Mouse (Mus musculus): ENCODE results near the gene Serpinb2. TPM values are rescaled to one million over a fixed set of nuclear protein-coding genes. Genes with fewer than 3 reads are reported as not detected.
A peak's percentile ranks its signal among the peaks of the same experiment; 100 is the strongest.

The Serpinb2 gene
- polyA plus RNA-seq (2012; ENCODE audit: insufficient read depth, insufficient read length, missing spikeins): 1.2 and 1.8 TPM in 2 replicates

GRCm38 (mm10) chr1:107511252-107511651 is at the start of gene Serpinb2:
Gene Serpinb2 (plus strand): TSS chr1:107511423.
- Histone ChIP-seq H3K4me1 (ENCODE audit: control insufficient read depth, insufficient read depth, low read length) (peaks cover 24% of the 10 kb centered on the region), H3K27ac (ENCODE audit: insufficient read depth, low read depth, low read length) (no peak within 1 kb of the TSS), H3K4me3 (ENCODE audit: insufficient read depth, low read length) (no peak within 1 kb of the TSS)
- TF ChIP-seq POLR2A (IDR thresholded peaks at IDR 0.05; ENCODE audit: borderline replicate concordance, low read depth, low read length) (no peak), CTCF (IDR thresholded peaks at IDR 0.05; ENCODE audit: low read depth, low read length) (no peak)

- H3K27ac ChIP-seq (ENCODE audit: insufficient read depth, low read depth, low read length): no peak overlapping the region
- TF ChIP-seq CTCF (IDR thresholded peaks at IDR 0.05; ENCODE audit: low read depth, low read length) (no peak), POLR2A (IDR thresholded peaks at IDR 0.05; ENCODE audit: borderline replicate concordance, low read depth, low read length) (no peak)
- H3K4me1 ChIP-seq (ENCODE audit: control insufficient read depth, insufficient read depth, low read length): no peaks in the 10 kb centered on the region
Measured at GRCm38 (mm10) chr1:107479909-107480308, 31.3 kb upstream of the Serpinb2 start.

DNA sequence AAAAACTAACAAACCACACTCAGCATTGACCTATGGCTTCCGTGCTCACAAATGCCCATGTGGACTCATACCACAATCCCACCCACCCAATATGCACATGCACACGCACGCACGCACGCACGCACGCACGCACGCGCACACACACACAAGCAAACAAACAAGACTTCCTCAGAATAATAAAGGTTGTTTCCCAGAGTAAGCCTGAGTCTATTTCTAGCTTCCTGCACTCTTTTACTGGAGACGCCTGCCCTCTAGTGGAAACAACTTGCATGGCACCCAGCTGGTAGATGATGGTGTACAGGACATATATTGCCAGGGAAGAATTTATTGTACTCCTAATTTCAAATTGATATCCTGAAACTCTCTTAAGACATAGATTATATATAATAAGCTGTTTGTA is 29.8 kb upstream of the Serpinb2 start:
- H3K4me1 ChIP-seq (ENCODE audit: control insufficient read depth, insufficient read depth, low read length): no peaks in the 10 kb centered on the region
- no peak overlapping the region for H3K27ac ChIP-seq (ENCODE audit: insufficient read depth, low read depth, low read length)
- TF ChIP-seq POLR2A (IDR thresholded peaks at IDR 0.05; ENCODE audit: borderline replicate concordance, low read depth, low read length) (no peak), CTCF (IDR thresholded peaks at IDR 0.05; ENCODE audit: low read depth, low read length) (no peak)
- peak overlapping the region; percentile 34; the same call in 1 of the 2 replicates for H3K4me3 ChIP-seq (ENCODE audit: insufficient read depth, low read length)

More at GRCm38 (mm10) chr1:107479909-107480308, 31.3 kb upstream of the Serpinb2 start:
- H3K4me3 ChIP-seq (ENCODE audit: insufficient read depth, low read length): no peak overlapping the region

DNA sequence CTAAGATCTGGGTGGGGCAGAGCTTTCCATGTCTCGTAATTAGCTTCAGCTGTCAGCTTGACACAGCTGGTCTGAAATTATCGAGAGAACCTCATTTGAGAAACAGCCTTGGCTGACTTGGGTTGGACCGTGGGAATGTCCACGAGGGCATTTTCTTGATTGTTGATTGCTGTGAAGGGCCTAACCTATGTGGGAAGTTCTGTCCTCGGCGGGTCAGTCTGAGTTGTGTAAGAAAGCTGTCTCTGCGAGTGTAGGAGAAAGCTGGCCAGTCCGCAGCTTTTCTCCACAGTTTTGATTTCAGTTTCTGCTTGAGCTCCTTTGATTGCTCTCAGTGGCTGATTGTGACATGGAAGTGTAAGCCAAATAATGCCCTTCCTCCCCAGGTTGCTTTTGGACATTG is 21.6 kb upstream of the Serpinb2 start:
- no peak overlapping the region for H3K4me3 ChIP-seq (ENCODE audit: insufficient read depth, low read length)
- TF ChIP-seq CTCF (IDR thresholded peaks at IDR 0.05; ENCODE audit: low read depth, low read length): no peak
- TF ChIP-seq POLR2A (IDR thresholded peaks at IDR 0.05; ENCODE audit: borderline replicate concordance, low read depth, low read length): no peak
- no peaks in the 10 kb centered on the region for H3K4me1 ChIP-seq (ENCODE audit: control insufficient read depth, insufficient read depth, low read length)

GRCm38 (mm10) chr1:107496789-107497188 is 14.4 kb upstream of the Serpinb2 start:
- Histone ChIP-seq H3K4me1 (ENCODE audit: control insufficient read depth, insufficient read depth, low read length) (peaks cover 15% of the 10 kb centered on the region), H3K4me3 (ENCODE audit: insufficient read depth, low read length) (no peak overlapping the region), H3K27ac (ENCODE audit: insufficient read depth, low read depth, low read length) (peak overlapping the region; percentile 63)
- TF ChIP-seq POLR2A (IDR thresholded peaks at IDR 0.05; ENCODE audit: borderline replicate concordance, low read depth, low read length) (no peak), CTCF (IDR thresholded peaks at IDR 0.05; ENCODE audit: low read depth, low read length) (no peak)

More for the DNA sequence above, 21.6 kb upstream of the Serpinb2 start:
- H3K27ac ChIP-seq (ENCODE audit: insufficient read depth, low read depth, low read length): no peak overlapping the region

GRCm38 (mm10) chr1:107502025-107502424 is 9.2 kb upstream of the Serpinb2 start:
- Histone ChIP-seq H3K4me1 (ENCODE audit: control insufficient read depth, insufficient read depth, low read length) (peaks cover 30% of the 10 kb centered on the region), H3K27ac (ENCODE audit: insufficient read depth, low read depth, low read length) (peak overlapping the region; percentile 49; the same call in 1 of the 2 replicates), H3K4me3 (ENCODE audit: insufficient read depth, low read length) (no peak overlapping the region)
- TF ChIP-seq CTCF (IDR thresholded peaks at IDR 0.05; ENCODE audit: low read depth, low read length) (no peak), POLR2A (IDR thresholded peaks at IDR 0.05; ENCODE audit: borderline replicate concordance, low read depth, low read length) (no peak)

GRCm38 (mm10) chr1:107503294-107503693 is 7.9 kb upstream of the Serpinb2 start:
- TF ChIP-seq CTCF (IDR thresholded peaks at IDR 0.05; ENCODE audit: low read depth, low read length) (no peak), POLR2A (IDR thresholded peaks at IDR 0.05; ENCODE audit: borderline replicate concordance, low read depth, low read length) (no peak)
- no peak overlapping the region for H3K27ac ChIP-seq (ENCODE audit: insufficient read depth, low read depth, low read length)
- H3K4me3 ChIP-seq (ENCODE audit: insufficient read depth, low read length): no peak overlapping the region
- peaks cover 21% of the 10 kb centered on the region for H3K4me1 ChIP-seq (ENCODE audit: control insufficient read depth, insufficient read depth, low read length)

GRCm38 (mm10) chr1:107505898-107506562 is 5.2 kb upstream of the Serpinb2 start:
- TF ChIP-seq CTCF (IDR thresholded peaks at IDR 0.05; ENCODE audit: low read depth, low read length) (no peak), POLR2A (IDR thresholded peaks at IDR 0.05; ENCODE audit: borderline replicate concordance, low read depth, low read length) (no peak)
- Histone ChIP-seq H3K4me3 (ENCODE audit: insufficient read depth, low read length) (no peak overlapping the region), H3K27ac (ENCODE audit: insufficient read depth, low read depth, low read length) (no peak overlapping the region), H3K4me1 (ENCODE audit: control insufficient read depth, insufficient read depth, low read length) (peaks cover 17% of the 10 kb centered on the region)

DNA sequence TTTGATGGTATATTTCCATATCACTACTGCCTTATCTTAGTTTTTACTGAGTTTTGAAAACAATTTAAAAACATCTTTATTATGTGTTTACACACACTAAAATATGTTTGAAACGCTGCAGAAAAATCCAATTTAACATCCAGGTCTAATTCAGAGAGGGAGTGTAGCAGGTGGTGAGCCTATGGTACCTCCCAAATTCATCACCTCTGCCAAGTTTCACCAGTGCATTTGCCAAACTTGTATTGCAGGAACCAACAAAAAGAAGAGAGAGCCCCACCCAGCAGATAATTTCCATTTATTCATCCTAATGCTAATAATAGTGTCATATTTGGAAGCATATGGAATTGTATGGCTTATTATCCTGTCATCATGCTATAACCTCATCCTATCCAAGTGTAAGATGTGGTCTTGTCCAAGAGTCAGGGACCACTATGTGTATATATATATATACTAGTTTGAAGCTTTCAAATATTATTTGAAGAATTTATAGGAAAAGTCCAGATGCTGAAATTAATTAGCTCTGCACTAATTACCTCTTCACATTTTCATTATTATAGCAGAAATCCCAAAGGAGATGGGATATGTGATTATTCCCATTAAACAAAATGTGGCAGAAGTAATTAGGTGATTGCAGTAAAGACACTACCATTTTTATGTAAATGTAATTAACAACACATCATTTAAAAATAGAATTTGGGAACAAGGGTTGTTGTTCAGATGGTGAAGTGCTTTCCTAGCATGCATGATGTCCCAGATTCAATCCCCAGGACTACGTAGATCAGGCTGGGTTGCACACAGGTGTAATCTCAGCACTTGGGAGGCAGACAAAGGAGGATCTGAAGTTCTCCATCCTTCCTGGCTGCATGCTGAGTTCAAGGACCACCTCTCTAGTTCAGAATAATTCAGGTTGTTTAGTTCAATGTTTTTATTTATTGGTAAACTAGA is 1.2 kb downstream of the Serpinb2 start:
- H3K4me3 ChIP-seq (ENCODE audit: insufficient read depth, low read length): no peak overlapping the region
- H3K27ac ChIP-seq (ENCODE audit: insufficient read depth, low read depth, low read length): peak overlapping the region; percentile 26; the same call in 1 of the 2 replicates
- H3K4me1 ChIP-seq (ENCODE audit: control insufficient read depth, insufficient read depth, low read length): peaks cover 27% of the 10 kb centered on the region
- TF ChIP-seq CTCF (IDR thresholded peaks at IDR 0.05; ENCODE audit: low read depth, low read length) (no peak), POLR2A (IDR thresholded peaks at IDR 0.05; ENCODE audit: borderline replicate concordance, low read depth, low read length) (no peak)
